In the genomic region with DNA sequence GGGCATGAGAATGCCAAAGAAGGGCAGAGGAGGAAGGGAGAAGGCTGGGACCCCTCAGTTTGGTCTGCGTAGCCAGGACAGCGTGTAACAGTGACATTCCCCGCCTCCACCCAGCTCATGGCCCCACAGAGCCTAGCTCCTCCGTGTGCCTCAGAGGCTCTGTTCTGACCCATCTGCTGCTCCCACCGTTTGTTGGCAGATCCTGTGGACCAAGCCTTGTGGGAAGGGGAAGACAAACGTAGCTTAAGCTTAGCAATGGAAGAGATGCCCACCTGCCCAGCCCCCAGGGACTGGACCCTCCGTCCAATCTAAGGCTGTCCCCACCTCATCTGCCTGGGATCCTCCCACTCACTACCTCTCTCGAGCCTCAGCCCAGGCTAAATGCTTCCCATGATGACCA, we compare ENCODE assay signal across 23 mouse cellular contexts. TPM values are rescaled to one million over a fixed set of nuclear protein-coding genes. Genes with fewer than 3 reads are reported as not detected.
A peak's percentile ranks its signal among the peaks of the same experiment; 100 is the strongest.
DNase-seq lines count a peak whose midpoint lies in the region; ATAC-seq and TF ChIP-seq lines count a peak whose summit lies in the region.
"Had no signal": no experiment of that assay in that cellular context is flagged by ENCODE, and none has a peak within 500 bp of the region (broad histone marks: within the 10 kb centered on the region; RNA-seq: fewer than 3 reads in every experiment).

No protein-coding gene starts in this region.

- peaks cover 14% of the 10 kb centered on the region for H3K79me3 ChIP-seq in C2C12 (ENCODE audit: low read depth)

- no peak for ATAC-seq in kidney, embryonic 15.5 days (replicated peaks; ENCODE audit: low FRiP score)
- ATAC-seq: forebrain, embryonic 15.5 days; hindbrain, embryonic 16.5 days; midbrain, embryonic 16.5 days had no signal

- peak overlapping the region; percentile 48 for H3ac ChIP-seq in C2C12 (ENCODE audit: control insufficient read depth, insufficient read length, low read depth)

- H3K4me2 ChIP-seq in kidney, embryonic 15.5 days = no peak overlapping the region
- H3K4me2 ChIP-seq: embryonic facial prominence, embryonic 12.5 days; forebrain, embryonic 15.5 days; heart, embryonic 13.5 days; liver, embryonic 15.5 days; lung, embryonic 14.5 days; midbrain, embryonic 11.5 days had no signal

- H3K27ac ChIP-seq in kidney, embryonic 15.5 days = peak overlapping the region; percentile 69
- H3K27ac ChIP-seq: embryonic facial prominence, embryonic 12.5 days; forebrain, embryonic 10.5 days; forebrain, embryonic 15.5 days; heart, embryonic 13.5 days; liver, embryonic 15.5 days had no signal

- WGBS in kidney, embryonic 15.5 days = 57% methylated on average over 8 of the region's 8 CpGs

- H3K9ac ChIP-seq in kidney, embryonic 15.5 days = no peak overlapping the region
- H3K9ac ChIP-seq: embryonic facial prominence, embryonic 12.5 days; forebrain, embryonic 15.5 days; heart, embryonic 13.5 days; liver, embryonic 15.5 days; lung, embryonic 14.5 days had no signal

- no peak for TF ChIP-seq CTCF in C2C12 (IDR thresholded peaks at IDR 0.05; ENCODE audit: control insufficient read depth, insufficient read depth, insufficient read length)

- peaks cover 76% of the 10 kb centered on the region for H3K4me1 ChIP-seq in kidney, embryonic 15.5 days

- no peaks in the 10 kb centered on the region for H3K27me3 ChIP-seq in kidney, embryonic 15.5 days
- H3K27me3 ChIP-seq in C2C12 (ENCODE audit: control insufficient read depth, insufficient read depth, insufficient read length) = no peaks in the 10 kb centered on the region
- H3K27me3 ChIP-seq: embryonic facial prominence, embryonic 12.5 days; forebrain, embryonic 15.5 days; heart, embryonic 13.5 days; liver, embryonic 15.5 days had no signal

- no peak overlapping the region for H3K4me3 ChIP-seq in kidney, embryonic 15.5 days (replicated peaks)
- no peak overlapping the region for H3K4me3 ChIP-seq in C2C12 (ENCODE audit: insufficient read depth, poor library complexity, severe bottlenecking)
- H3K4me3 ChIP-seq: embryonic facial prominence, embryonic 12.5 days; forebrain, embryonic 10.5 days; forebrain, embryonic 15.5 days; heart, embryonic 13.5 days; liver, embryonic 15.5 days had no signal

- DNase-seq in cerebellum, adult 8-10 months = peak; percentile 37
- DNase-seq in cerebellum, postnatal 4 days (ENCODE audit: low spot score in 2 of 2) = no peak
- DNase-seq in kidney, postnatal 36 days = no peak
- DNase-seq in cerebellum, adult 9-10 months = peak; percentile 59
- no peak for DNase-seq in lung, postnatal 14 days
- DNase-seq in layer of hippocampus, adult 8-10 months (ENCODE audit: low spot score in 2 of 2) = no peak
- DNase-seq: adrenal gland, postnatal 25 days; heart, postnatal 10 days; kidney, adult 8-10 months; layer of hippocampus, adult 9-11 months; lung, embryonic 14.5 days; thymus, adult 2 months; thymus, postnatal 4 days had no signal

- H3K9me3 ChIP-seq in kidney, embryonic 15.5 days (replicated peaks) = no peaks in the 10 kb centered on the region
- H3K9me3 ChIP-seq: embryonic facial prominence, embryonic 12.5 days; forebrain, embryonic 10.5 days; forebrain, embryonic 15.5 days; liver, embryonic 15.5 days had no signal

- 0 out of 2 replicates have a peak, but pooled peaks cover 3% of the 10 kb centered on the region for H3K36me3 ChIP-seq in kidney, embryonic 15.5 days
- peaks cover 15% of the 10 kb centered on the region for H3K36me3 ChIP-seq in C2C12 (ENCODE audit: control insufficient read depth, insufficient read depth)
- H3K36me3 ChIP-seq: forebrain, embryonic 15.5 days; liver, embryonic 15.5 days had no signal

- peaks cover 60% of the 10 kb centered on the region for H3K79me2 ChIP-seq in C2C12 (ENCODE audit: control insufficient read depth, insufficient read depth)

TF ChIP-seq in C2C12, 6 proteins besides CTCF, POLR2A, EP300 and RAD21:
- TF ChIP-seq MAX (IDR thresholded peaks at IDR 0.05) (no peak), USF1 (IDR thresholded peaks at IDR 0.05; ENCODE audit: low read depth) (no peak), MYOG (IDR thresholded peaks at IDR 0.05; ENCODE audit: control insufficient read depth, extremely low read depth, insufficient read length) (no peak), MYOD1 (IDR thresholded peaks at IDR 0.05; ENCODE audit: control insufficient read depth, insufficient read length, low read depth) (no peak), FOSL1 (IDR thresholded peaks at IDR 0.05; ENCODE audit: insufficient read depth, low read length, poor library complexity, severe bottlenecking) (no peak), CEBPB (IDR thresholded peaks at IDR 0.05; ENCODE audit: low read depth) (no peak)

RNA-seq across cellular contexts. Expression of a gene that starts 28.5 kb away (rescaled TPM):
- 20.3 and 20.7 TPM in 2 replicates for polyA plus RNA-seq in kidney, embryonic 15.5 days (2015; fragmentation: Nextera tagmentation; extraction: Ambion mirVana)
- 27.8 TPM for polyA plus RNA-seq in C2C12 (2012; fragmentation: generic; extraction: Trizol)
- 10 to 100 TPM; 44.6 to 55.8 (median 46.7) TPM for total RNA-seq in layer of hippocampus, adult 8-10 months (2022)

Comparison
In these comparisons a context has a peak if more than half of its experiments do, and no peak if none do; other contexts are left out.
1. DNase-seq: peak in cerebellum, adult 8-10 months (single experiment) and cerebellum, adult 9-10 months (single experiment); none in cerebellum, postnatal 4 days (0 of 2), kidney, postnatal 36 days (0 of 2), lung, postnatal 14 days (single experiment) and layer of hippocampus, adult 8-10 months (0 of 2).